Mouse (Mus musculus) layer of hippocampus, postnatal 36 days (tissue): ENCODE measurements at regions not wholly inside any gene's neighbourhood (a gene's known extent, or its start where the extent isn't known, plus 50 kb on each side); places are given as distances from the start of the nearest gene placed in this dataset.

Source experiments
- DNase-seq, 2 experiments: peaks; one replicate each; pipeline ENCODE4 v3.0.0; 2022

DNA sequence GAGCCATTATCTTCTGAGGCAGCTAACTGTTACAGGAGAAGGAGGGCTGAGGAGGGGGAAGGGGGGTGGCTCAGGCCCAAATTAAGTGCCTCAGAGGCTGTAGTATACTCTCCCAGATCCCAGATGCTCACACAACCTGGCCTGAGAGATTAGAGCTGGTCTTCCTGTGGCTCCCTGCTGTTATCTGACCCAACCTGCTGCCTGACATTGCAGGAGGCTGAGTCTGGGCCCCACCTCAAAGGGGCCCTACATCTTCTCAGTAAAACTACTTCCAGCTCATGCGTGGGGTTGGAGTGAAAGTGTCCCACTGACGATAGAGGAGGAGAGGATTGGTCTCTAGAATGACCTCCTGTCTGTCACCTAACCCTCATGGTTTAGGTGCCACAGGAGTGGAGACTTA, 64.0 kb upstream of the Lmo2 start:
- DNase-seq: no peak

- DNase-seq: no peak
Measured at GRCm38 (mm10) chr2:103894981-103895676, 62.7 kb upstream of the Lmo2 start.

GRCm38 (mm10) chr2:103896160-103896559, 61.6 kb upstream of the Lmo2 start:
- no peak for DNase-seq

DNA sequence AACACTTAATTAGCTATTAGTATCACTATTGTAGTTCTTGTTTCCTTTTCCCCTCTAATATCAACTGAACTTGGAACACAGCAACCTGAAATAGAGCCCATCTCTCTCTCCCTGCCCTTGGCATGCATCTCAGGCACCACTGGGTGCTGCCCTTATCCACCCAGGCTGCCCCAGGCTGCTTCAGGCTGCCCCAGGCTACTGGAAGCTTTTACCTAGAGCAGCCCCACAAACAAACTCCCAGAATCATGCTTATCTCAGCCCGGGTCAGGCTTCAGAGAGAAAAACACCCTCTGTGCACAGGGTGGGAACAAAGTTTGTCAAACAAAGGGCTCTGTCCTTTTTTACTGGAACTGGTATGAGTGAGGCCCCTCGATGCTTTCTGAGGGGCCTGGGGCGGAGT, 61.0 kb upstream of the Lmo2 start:
- DNase-seq: no peak

DNA sequence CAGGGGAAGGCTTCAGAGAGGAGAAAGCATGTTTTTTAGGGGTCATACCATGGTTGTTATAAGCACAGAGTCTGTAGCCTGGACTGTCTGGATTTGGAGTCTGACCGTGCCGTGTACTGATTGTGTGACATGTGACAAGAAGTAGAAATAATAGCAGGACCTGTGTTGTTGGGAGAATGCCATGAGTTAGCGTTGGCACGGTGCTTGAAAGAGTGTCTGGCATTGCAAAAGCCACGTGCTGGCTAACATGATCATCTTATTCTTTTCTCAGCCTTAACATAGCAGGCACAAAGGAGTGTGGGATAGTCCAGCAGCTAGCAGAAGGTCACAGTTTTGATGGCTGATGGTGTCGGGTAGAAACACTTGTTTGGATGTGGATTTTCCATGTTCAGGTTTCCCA, 58.1 kb upstream of the Lmo2 start:
- no peak for DNase-seq

DNA sequence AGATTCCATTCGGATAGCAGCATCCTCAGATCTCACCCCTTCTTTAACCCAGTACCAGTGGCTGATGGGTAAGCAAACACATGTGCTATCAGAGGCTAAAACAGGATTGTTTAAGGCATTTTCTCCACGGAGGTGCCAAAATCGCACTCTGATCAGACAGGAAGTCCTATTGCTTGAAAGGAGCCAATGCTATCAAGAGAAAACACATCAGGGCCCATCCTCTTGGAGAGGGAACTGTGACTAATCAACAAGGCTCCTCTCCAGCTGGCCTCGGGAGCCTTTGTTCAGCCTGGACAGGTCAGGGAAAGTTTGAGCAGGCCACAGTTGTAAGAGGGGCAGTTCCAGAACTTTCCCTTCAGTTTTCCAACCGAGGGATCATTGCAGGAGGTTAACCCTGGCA, 57.4 kb upstream of the Lmo2 start:
- DNase-seq: no peak

- DNase-seq: no peak
Measured at GRCm38 (mm10) chr2:103901457-103901856, 56.3 kb upstream of the Lmo2 start.

DNA sequence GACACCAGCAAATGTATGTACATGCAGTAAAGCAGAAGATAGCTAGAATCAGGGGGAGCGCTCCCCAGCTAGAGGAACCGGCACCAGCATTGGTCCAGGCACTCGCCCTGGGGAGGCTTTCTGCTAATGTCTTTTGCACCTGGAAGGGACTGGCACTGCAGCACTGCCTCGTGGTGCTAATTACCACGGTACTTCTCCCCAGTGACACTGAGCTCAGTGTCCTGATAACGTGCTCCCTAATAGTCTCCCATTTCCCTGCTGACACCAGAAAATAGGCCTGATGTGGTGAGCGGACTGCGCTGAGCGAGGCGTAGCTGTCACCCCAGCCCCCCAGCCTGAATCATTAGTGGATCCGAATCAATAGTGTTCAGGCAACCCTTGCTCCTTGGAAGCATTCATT, 55.0 kb upstream of the Lmo2 start:
- DNase-seq: no peak

DNA sequence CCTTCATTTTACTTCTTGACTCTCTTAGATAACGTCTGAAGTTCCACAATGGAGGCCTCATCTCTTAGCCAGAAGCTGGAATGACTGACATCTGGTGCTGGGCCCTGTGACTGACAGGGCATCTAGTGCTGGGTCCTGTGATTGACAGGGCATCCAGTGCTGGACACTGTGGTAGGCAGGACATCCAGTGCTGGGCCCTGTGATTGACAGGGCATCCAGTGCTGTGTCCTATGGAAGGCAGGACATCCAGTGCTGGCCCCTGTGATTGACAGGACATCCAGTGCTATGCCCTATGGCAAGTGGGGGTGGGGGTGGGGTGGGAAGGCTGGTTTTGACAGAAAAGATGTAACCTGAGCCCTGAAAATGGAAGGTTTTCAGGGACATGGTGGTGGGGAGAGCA, 52.1 kb upstream of the Lmo2 start:
- DNase-seq: no peak

DNA sequence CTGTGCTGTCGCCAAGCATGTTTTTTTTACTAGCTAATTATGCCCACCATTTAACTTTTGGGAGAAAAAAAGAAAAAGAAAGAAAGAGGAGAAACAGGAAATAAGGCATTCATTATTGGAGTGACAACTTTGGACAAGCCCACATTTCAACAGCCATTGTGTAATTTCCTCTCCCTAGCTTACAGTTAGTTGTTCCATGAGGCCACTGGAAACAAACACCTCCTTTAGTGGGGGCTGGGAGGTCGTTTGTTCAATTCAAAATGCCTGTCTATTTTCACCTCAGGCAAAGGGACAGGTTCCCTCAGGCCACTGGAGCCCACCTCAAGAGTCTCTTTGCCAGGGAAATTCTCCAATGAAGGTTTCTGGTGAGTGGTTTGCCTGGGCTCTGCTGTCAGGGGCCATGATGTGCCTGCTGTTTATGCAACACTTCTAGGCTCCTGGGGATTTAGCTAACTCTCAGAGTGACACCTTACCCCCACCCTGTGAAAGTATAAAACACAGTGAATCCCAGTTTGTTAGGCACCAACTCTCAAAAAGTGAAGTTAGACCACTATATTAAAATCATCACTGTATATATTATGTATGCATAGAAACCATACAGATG, 51.1 kb upstream of the Lmo2 start:
- DNase-seq: no peak
